Mouse (Mus musculus): ENCODE results near the gene Sspo. TPM values are rescaled to one million over a fixed set of nuclear protein-coding genes. Genes with fewer than 3 reads are reported as not detected.

Gene Sspo
- polyA plus RNA-seq, 1 experiment from 2014 or later, result 0.38 TPM

DNA sequence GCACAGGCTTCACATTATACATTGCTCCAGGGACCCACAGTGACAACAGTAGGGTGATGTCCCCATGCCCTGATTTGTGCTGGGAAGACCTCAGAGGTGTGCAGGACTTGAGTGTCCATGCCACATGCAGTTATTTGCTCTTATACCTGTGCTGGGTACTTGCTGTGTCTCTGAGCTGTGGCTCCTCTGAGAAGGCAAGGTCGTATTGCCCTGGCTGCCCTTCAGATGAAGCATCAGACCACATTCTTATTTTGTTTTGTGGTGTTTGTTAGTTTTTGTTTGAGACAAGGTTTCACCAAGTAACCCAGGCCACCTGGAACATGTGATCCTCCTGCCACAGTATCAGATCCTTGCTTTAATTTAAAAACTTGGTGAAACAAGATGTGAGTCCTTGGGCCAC is 33.1 kb upstream of the Sspo start:
- Histone ChIP-seq H3K4me3 (ENCODE audit: low read length) (no peak overlapping the region), H3K27me3 (replicated peaks; ENCODE audit: control insufficient read depth, insufficient read depth, low read length) (no peaks in the 10 kb centered on the region), H3K36me3 (ENCODE audit: control insufficient read depth, insufficient read depth, low read length) (peaks cover 9% of the 10 kb centered on the region), H3K4me1 (ENCODE audit: control insufficient read depth, insufficient read depth, low read length) (peaks cover 10% of the 10 kb centered on the region; the same call in 1 of the 2 replicates), H3K9me3 (ENCODE audit: control insufficient read depth, low read length) (no peaks in the 10 kb centered on the region), H3K9ac (ENCODE audit: low read depth, low read length) (no peak overlapping the region), H3K4me2 (ENCODE audit: low read depth, low read length) (no peak overlapping the region), H3K27ac (ENCODE audit: low read length) (no peak overlapping the region)
- ATAC-seq, result no peak
- 82% methylated on average over 1 of the region's 1 CpGs for WGBS

DNA sequence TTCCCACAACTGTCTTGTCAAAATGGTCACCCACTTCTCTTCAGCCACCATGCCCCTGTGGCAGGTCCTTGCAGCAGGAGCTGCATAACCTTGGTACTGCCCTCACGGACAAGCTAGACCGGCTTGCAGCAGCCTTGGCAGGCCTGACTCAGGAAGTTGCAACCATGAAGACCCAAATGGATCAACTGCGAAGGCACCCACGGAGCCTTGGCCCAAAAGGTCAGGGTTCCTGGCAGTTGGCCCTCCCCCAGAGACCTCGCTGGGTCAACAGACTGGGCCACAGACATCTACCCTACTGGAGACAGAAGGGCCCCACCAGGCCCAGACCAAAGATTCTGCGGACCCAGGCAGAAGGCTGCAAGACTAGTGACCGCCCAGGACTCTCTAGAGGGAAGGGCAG is 32.4 kb upstream of the Sspo start:
- peaks cover 8% of the 10 kb centered on the region for H3K36me3 ChIP-seq (ENCODE audit: control insufficient read depth, insufficient read depth, low read length)
- peaks cover 10% of the 10 kb centered on the region for H3K4me1 ChIP-seq (ENCODE audit: control insufficient read depth, insufficient read depth, low read length)
- H3K9ac ChIP-seq (ENCODE audit: low read depth, low read length), result no peak overlapping the region
- no peaks in the 10 kb centered on the region for H3K27me3 ChIP-seq (replicated peaks; ENCODE audit: control insufficient read depth, insufficient read depth, low read length)
- no peaks in the 10 kb centered on the region for H3K9me3 ChIP-seq (ENCODE audit: control insufficient read depth, low read length)
- WGBS, result 94% methylated on average over 7 of the region's 7 CpGs
- ATAC-seq, result no peak
- H3K4me2 ChIP-seq (ENCODE audit: low read depth, low read length), result no peak overlapping the region
- H3K27ac ChIP-seq (ENCODE audit: low read length), result no peak overlapping the region
- H3K4me3 ChIP-seq (ENCODE audit: low read length), result no peak overlapping the region

DNA sequence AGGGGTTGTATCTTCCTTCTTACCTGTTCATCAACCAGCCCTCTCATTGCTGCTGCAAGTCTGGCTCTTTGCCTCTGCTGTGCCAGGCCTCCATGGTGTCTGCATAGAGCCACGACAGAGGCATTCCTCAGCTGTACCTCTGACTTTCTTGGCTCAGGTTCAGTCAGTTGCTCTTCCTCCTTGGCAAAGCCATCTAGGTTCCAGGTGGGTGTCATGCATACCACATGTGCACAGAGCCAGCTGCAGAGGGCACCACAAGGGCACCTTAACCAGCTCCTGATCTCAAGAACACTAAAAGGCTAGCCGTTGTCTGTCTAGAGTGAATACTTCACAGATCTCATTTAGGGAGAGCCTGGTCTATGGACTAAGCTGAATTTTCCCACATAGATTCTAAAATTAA is 31.5 kb upstream of the Sspo start:
- Histone ChIP-seq H3K4me3 (ENCODE audit: low read length) (no peak overlapping the region), H3K27me3 (replicated peaks; ENCODE audit: control insufficient read depth, insufficient read depth, low read length) (no peaks in the 10 kb centered on the region), H3K4me2 (ENCODE audit: low read depth, low read length) (no peak overlapping the region), H3K9me3 (ENCODE audit: control insufficient read depth, low read length) (no peaks in the 10 kb centered on the region), H3K4me1 (ENCODE audit: control insufficient read depth, insufficient read depth, low read length) (peaks cover 9% of the 10 kb centered on the region), H3K27ac (ENCODE audit: low read length) (no peak overlapping the region), H3K36me3 (ENCODE audit: control insufficient read depth, insufficient read depth, low read length) (peaks cover 8% of the 10 kb centered on the region), H3K9ac (ENCODE audit: low read depth, low read length) (no peak overlapping the region)
- no peak for ATAC-seq
- 85% methylated on average over 2 of the region's 2 CpGs for WGBS

DNA sequence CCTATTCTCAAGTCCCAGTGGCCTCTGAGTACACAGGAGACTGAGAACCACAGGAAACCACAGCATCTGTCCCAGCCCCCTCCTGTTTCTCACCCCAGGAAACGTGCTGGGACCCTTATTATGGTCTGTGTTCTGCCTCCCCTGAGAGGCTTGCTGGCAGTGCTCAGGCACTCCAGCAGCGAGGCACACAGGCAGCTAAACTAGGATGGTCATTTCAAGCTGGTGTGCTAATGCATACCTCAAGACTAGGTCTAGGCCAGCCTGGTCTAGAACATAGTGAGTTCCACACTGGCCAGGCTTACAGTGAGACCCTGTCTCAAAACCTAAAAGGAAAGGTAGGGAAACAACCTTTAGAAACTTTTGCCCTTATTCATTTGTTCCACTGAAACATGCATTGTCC is 27.4 kb upstream of the Sspo start:
- no peak overlapping the region for H3K27ac ChIP-seq (ENCODE audit: low read length)
- H3K4me1 ChIP-seq (ENCODE audit: control insufficient read depth, insufficient read depth, low read length), result no peaks in the 10 kb centered on the region; the same call in 1 of the 2 replicates
- peaks cover 5% of the 10 kb centered on the region; the same call in 1 of the 2 replicates for H3K36me3 ChIP-seq (ENCODE audit: control insufficient read depth, insufficient read depth, low read length)
- H3K4me3 ChIP-seq (ENCODE audit: low read length), result no peak overlapping the region
- no peak for ATAC-seq
- H3K9ac ChIP-seq (ENCODE audit: low read depth, low read length), result no peak overlapping the region
- H3K4me2 ChIP-seq (ENCODE audit: low read depth, low read length), result no peak overlapping the region
- WGBS, result 17% methylated on average over 2 of the region's 2 CpGs
- H3K27me3 ChIP-seq (replicated peaks; ENCODE audit: control insufficient read depth, insufficient read depth, low read length), result no peaks in the 10 kb centered on the region
- no peaks in the 10 kb centered on the region for H3K9me3 ChIP-seq (ENCODE audit: control insufficient read depth, low read length)

DNA sequence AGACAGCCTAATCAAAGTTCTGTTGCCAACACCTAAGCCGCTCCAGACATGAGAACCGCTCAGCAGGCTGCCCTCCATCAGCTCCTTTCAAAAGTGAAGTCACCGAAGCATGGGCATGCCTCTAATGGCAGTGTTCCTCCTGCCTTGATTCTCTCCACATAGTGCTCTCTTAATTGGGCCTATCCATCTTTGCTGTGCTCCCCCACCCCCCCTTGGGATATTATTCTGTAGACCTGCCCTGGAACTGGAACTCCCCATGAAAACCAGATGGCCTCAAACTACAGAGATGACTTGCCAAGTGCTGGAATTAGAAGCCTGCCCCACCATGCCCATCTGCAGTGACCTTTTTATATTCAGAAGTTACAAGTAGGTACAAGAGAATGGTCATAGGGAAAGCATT is 24.7 kb upstream of the Sspo start:
- 89% methylated on average over 3 of the region's 3 CpGs for WGBS
- H3K9ac ChIP-seq (ENCODE audit: low read depth, low read length), result no peak overlapping the region
- no peaks in the 10 kb centered on the region for H3K9me3 ChIP-seq (ENCODE audit: control insufficient read depth, low read length)
- H3K4me3 ChIP-seq (ENCODE audit: low read length), result no peak overlapping the region
- H3K4me1 ChIP-seq (ENCODE audit: control insufficient read depth, insufficient read depth, low read length), result no peaks in the 10 kb centered on the region; the same call in 1 of the 2 replicates
- no peak overlapping the region for H3K4me2 ChIP-seq (ENCODE audit: low read depth, low read length)
- no peaks in the 10 kb centered on the region for H3K36me3 ChIP-seq (ENCODE audit: control insufficient read depth, insufficient read depth, low read length)
- no peaks in the 10 kb centered on the region for H3K27me3 ChIP-seq (replicated peaks; ENCODE audit: control insufficient read depth, insufficient read depth, low read length)
- ATAC-seq, result no peak
- H3K27ac ChIP-seq (ENCODE audit: low read length), result no peak overlapping the region

DNA sequence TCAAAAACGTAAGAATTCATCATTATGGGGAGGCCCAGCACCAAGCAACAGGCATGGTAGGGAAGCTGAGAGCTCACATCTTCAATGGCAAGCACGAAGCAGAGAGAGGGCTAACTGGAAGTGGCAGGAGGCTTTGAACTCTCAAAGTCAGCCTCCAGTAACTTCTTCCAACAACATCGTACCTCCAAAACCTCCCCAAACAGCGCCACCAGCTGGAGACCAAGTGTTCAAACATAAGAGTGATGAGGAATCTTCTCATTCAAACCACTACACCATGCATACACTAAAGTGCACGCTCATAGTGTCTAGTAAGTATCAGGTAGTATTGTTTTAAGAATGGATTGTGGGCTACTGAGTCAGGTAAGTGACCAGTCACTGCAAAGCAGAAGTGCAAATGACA is 24.0 kb upstream of the Sspo start:
- no peak overlapping the region for H3K27ac ChIP-seq (ENCODE audit: low read length)
- no peaks in the 10 kb centered on the region for H3K36me3 ChIP-seq (ENCODE audit: control insufficient read depth, insufficient read depth, low read length)
- H3K4me3 ChIP-seq (ENCODE audit: low read length), result no peak overlapping the region
- ATAC-seq, result no peak
- H3K9ac ChIP-seq (ENCODE audit: low read depth, low read length), result no peak overlapping the region
- no peaks in the 10 kb centered on the region for H3K9me3 ChIP-seq (ENCODE audit: control insufficient read depth, low read length)
- 64% methylated on average over 5 of the region's 5 CpGs for WGBS
- H3K4me1 ChIP-seq (ENCODE audit: control insufficient read depth, insufficient read depth, low read length), result no peaks in the 10 kb centered on the region; the same call in 1 of the 2 replicates
- H3K27me3 ChIP-seq (replicated peaks; ENCODE audit: control insufficient read depth, insufficient read depth, low read length), result no peaks in the 10 kb centered on the region
- no peak overlapping the region for H3K4me2 ChIP-seq (ENCODE audit: low read depth, low read length)

DNA sequence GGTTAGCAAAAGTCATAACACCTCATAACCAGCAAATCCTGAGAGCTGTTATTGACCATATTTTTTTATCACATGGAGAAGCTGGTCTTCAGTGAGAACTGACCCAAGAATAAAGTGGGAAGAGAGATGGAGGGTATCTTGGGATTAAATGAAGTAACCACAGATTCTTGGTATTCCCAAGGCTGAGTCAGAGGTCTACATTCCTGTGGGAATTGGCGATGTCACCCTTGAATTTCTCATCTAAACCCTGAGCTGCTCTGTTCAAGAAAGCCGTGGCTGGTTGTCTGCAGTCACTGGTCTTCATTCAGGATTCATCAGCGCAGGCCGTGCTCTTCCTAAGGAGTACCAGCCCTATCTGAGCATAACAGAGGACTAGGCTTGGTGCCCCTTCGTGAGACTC is 21.1 kb upstream of the Sspo start:
- Histone ChIP-seq H3K9me3 (ENCODE audit: control insufficient read depth, low read length) (no peaks in the 10 kb centered on the region), H3K4me2 (ENCODE audit: low read depth, low read length) (no peak overlapping the region), H3K36me3 (ENCODE audit: control insufficient read depth, insufficient read depth, low read length) (no peaks in the 10 kb centered on the region), H3K4me3 (ENCODE audit: low read length) (no peak overlapping the region), H3K27me3 (replicated peaks; ENCODE audit: control insufficient read depth, insufficient read depth, low read length) (no peaks in the 10 kb centered on the region), H3K27ac (ENCODE audit: low read length) (no peak overlapping the region), H3K4me1 (ENCODE audit: control insufficient read depth, insufficient read depth, low read length) (no peaks in the 10 kb centered on the region), H3K9ac (ENCODE audit: low read depth, low read length) (no peak overlapping the region)
- WGBS, result 80% methylated on average over 5 of the region's 5 CpGs
- no peak for ATAC-seq

DNA sequence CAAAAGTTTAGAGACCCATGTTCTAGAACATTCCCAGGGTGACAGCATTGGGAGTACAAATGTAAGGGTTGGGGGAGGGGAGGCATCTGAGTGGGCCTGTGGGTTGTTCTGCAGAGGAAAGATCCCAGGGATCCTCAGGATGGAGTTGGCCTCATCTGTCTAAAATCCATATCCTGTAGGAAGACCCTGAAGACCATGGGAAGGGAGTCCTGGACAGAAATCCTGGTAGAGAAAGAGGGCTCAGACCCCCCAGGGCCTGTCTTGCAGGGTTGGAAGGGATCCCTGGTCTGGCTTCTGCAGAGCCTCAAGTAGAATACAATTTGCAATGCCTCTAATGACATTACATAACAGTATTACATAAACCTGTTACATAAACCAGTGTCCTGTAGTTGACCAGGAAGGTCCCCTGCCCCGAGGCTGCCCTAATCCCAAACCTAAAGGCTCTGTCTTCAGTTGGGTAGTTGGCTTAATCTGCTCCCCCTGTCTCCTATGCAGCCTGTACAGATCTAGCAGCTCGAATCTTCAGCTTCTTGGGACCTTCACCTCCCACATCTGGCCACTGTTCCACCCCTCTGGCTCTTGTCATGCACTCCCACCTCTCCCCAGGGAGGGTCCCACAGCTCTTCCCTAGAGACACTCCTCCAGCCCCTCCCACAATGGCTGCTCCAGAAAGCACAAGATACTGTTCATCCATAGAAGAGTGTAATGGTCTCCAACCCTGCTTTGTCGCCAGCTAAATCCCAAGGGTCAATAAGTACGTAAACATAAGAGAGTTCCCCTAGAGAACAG is 19.1 kb upstream of the Sspo start:
- WGBS, result 58% methylated on average over 4 of the region's 4 CpGs
- Histone ChIP-seq H3K4me3 (ENCODE audit: low read length) (no peak overlapping the region), H3K4me2 (ENCODE audit: low read depth, low read length) (no peak overlapping the region), H3K9ac (ENCODE audit: low read depth, low read length) (no peak overlapping the region), H3K4me1 (ENCODE audit: control insufficient read depth, insufficient read depth, low read length) (peaks cover 11% of the 10 kb centered on the region), H3K27ac (ENCODE audit: low read length) (no peak overlapping the region), H3K27me3 (replicated peaks; ENCODE audit: control insufficient read depth, insufficient read depth, low read length) (no peaks in the 10 kb centered on the region), H3K36me3 (ENCODE audit: control insufficient read depth, insufficient read depth, low read length) (no peaks in the 10 kb centered on the region), H3K9me3 (ENCODE audit: control insufficient read depth, low read length) (no peaks in the 10 kb centered on the region)
- no peak for ATAC-seq

DNA sequence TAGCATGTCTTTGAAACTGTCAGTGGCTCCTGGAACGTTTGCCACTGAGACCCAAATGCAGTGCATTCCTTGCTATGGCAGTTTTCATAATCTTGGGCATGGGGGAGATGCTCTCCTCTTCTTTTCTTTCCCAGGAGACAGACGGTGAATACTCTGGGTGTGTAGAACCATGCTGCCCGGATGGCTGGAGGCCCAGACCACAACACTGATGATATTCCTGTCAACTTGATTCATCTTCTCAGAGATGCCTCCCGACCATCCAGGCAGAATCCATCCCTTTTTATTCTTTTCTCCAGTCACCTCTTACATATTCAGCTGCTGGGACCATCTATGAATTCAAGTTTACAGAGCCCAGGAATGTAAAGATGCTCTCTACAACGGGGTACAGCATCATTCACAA is 17.3 kb upstream of the Sspo start:
- Histone ChIP-seq H3K27ac (ENCODE audit: low read length) (no peak overlapping the region), H3K4me2 (ENCODE audit: low read depth, low read length) (no peak overlapping the region), H3K4me1 (ENCODE audit: control insufficient read depth, insufficient read depth, low read length) (peaks cover 14% of the 10 kb centered on the region), H3K36me3 (ENCODE audit: control insufficient read depth, insufficient read depth, low read length) (no peaks in the 10 kb centered on the region), H3K9ac (ENCODE audit: low read depth, low read length) (no peak overlapping the region), H3K4me3 (ENCODE audit: low read length) (no peak overlapping the region), H3K9me3 (ENCODE audit: control insufficient read depth, low read length) (no peaks in the 10 kb centered on the region), H3K27me3 (replicated peaks; ENCODE audit: control insufficient read depth, insufficient read depth, low read length) (no peaks in the 10 kb centered on the region)
- 73% methylated on average over 5 of the region's 5 CpGs for WGBS
- no peak for ATAC-seq
